Mouse (Mus musculus) adrenal gland, adult (tissue): ENCODE data around the gene Tcte1.
A peak's percentile ranks its signal among the peaks of the same experiment; 100 is the strongest.

Source experiments
- DNase-seq, 2 experiments: peaks; one replicate each; pipeline ENCODE4 v3.0.0; 2022 to 2023; ENCODE audit warnings: low spot score in 1 of 2; ENCODE audit not compliant: inconsistent age in 2 of 2

Gene Tcte1

GRCm38 (mm10) chr17:45511757-45512156, 11.5 kb upstream of the Tcte1 start:
- DNase-seq, result no peak

- no peak for DNase-seq
Observed at GRCm38 (mm10) chr17:45515204-45515726, 8.0 kb upstream of the Tcte1 start.

GRCm38 (mm10) chr17:45515806-45516205, 7.4 kb upstream of the Tcte1 start:
- DNase-seq, result no peak

DNA sequence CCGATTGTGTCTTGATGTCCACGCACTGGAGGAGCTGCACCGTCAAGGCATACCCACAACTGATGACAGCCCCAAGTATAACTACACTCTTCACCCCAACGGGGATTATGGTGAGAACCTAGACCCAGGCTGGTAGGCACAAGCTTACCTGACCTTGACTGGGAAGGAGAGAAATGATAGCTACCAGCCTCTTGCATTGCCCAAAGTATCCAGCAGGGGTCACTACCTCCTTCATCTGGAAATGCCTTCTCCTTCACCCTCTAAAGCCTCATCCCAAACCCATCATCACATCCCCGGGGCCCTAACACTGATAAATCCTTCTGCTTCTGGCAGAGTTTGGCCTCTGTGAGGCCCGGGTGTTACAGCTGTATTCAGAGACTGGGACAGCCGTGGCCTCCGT, 6.7 kb upstream of the Tcte1 start:
- peak; percentile 65 to 92 for DNase-seq

DNA sequence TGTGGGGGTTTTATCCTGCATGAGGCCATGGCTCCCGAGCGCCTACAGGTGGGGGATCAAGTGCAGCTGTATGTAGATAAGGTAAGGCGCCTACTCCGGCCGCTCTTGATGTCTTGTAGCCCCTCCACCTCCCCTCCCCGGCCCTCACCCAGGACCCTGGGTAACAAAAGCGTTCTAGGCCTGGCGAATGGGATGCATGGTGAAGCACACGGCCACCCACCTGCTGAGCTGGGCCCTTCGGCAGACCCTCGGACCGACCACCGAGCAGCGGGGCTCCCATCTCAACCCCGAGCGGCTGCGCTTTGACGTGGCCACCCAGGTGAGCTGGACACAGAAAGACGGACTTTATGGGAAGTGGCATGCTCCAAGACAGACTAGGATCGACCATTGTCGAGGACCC, 6.1 kb upstream of the Tcte1 start:
- DNase-seq, result no peak

DNA sequence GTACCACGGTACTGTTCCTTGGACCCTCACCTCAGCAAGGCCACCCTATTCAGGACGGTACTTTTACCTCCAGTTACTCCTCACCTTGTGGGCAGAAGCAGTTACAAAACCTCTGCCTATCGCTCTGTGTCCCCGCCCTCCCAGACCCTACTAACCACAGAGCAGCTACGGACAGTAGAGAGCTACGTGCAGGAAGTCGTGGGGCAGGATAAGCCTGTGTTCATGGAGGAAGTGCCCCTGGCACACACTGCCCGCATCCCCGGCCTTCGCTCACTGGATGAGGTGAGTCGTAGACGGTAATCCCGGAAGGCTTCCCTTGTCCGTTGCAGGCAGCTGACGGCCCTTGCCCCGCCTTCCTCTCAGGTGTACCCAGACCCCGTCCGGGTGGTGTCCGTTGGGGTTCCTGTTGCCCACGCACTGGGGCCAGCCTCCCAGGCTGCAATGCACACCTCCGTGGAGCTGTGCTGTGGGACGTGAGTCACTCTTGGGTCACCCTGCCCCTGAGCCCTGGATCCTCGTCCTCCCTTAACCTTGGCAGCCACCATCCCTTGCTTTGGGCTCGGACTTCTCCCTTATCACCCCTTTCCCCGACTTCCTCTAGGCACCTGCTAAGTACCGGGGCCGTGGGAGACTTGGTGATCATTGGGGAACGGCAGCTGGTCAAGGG, 5.6 kb upstream of the Tcte1 start:
- no peak for DNase-seq

DNA sequence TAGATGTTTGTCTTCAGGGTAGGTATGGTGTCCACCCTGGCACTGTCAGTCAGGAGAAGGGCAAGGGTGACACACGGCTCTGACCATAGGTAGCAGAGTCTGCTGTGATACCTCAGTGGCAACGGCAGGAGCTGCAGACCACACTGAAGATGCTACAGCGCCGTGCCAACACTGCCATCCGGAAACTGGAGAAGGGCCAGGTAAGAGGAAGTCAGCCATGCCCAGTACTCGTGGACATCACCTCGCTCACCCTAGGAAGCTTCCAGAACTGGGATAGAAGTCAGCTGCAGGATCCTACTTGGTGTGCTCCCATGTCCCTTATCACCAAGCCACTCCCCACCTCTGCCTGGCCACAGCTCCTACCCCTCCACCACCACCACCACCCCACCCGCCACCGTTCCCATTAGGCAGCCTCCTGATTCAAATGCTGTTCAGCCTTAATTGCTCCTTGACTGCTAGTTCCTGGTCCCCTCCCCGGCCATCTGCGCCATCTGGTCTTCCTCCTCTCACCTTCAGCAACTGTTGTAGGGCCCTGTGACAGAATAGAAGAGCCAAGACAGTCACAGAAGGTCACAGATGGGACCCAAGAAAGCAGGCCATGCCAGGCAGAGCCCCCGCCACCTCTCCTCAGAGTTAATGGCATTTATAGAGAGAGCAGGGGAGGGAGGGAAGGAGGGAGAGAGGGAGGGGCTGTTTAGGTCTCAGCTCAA, 4.3 kb upstream of the Tcte1 start:
- no peak for DNase-seq

GRCm38 (mm10) chr17:45520136-45520535, 3.1 kb upstream of the Tcte1 start:
- DNase-seq, result no peak

GRCm38 (mm10) chr17:45524961-45525360, 1.7 kb downstream of the Tcte1 start:
- DNase-seq, result no peak

- DNase-seq, result peak in 1 of 2 experiments; percentile 15
Observed at GRCm38 (mm10) chr17:45526571-45526970, 3.3 kb downstream of the Tcte1 start.

- no peak for DNase-seq
Observed at GRCm38 (mm10) chr17:45530346-45530782, 7.1 kb downstream of the Tcte1 start.

GRCm38 (mm10) chr17:45532896-45533295, 9.7 kb downstream of the Tcte1 start:
- no peak for DNase-seq

GRCm38 (mm10) chr17:45536264-45536663, 13.0 kb downstream of the Tcte1 start:
- DNase-seq, result peak in 1 of 2 experiments; percentile 58

DNA sequence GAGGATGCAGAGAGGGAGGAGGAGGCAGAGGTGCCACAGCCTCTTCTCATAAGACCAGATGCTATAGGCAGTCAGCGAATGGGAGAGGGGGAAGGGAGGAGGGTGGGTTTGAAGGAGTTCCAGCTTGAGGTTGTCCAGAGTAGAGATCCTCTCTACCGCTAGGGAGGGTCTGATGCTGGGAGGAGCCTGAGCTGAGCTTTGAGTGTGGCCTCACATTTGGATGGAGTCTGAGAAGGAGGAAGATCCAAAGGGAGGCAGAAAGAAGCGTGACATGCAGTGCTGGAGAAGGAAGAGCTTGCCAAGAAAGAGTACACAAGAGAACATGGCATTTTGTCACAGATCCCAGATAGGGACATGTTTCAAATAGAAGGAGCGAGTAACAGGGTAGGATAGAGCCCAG, 15.2 kb downstream of the Tcte1 start:
- DNase-seq, result no peak

DNA sequence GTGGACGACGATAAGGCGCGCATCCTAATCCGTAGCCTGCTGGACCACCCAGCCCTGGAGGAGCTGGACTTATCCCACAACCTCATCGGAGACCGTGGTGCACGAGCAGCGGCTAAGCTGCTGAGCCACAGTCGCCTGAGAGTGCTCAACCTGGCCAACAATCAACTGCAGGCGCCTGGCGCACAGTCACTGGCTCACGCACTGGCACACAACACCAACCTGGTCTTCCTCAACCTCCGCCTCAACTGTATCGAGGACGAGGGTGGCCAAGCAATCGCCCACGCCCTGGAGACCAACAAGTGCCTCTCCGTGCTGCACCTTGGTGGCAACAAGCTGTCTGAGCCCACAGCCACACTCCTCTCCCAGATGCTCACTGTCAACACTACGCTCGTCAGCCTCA, 16.4 kb downstream of the Tcte1 start:
- DNase-seq, result no peak

DNA sequence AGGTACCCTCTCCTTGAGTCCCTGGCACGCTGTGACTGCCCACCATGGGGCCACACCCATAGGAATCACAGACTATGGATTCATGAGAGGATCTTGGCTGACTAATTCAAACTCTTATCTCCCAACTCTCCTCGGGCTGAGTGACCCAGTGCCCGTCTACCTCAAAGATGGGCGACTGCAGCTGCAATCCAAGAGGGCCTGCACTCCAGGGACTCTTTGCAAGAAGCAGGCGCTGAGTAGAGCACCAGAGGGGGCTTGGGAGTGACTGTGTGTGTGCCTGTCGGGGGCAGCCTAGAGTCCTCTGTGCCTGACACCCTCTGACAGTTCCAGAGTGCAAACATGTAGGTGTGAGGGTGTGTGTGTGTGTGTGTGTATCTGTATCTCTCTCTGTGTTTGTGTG, 18.9 kb downstream of the Tcte1 start:
- no peak for DNase-seq

DNA sequence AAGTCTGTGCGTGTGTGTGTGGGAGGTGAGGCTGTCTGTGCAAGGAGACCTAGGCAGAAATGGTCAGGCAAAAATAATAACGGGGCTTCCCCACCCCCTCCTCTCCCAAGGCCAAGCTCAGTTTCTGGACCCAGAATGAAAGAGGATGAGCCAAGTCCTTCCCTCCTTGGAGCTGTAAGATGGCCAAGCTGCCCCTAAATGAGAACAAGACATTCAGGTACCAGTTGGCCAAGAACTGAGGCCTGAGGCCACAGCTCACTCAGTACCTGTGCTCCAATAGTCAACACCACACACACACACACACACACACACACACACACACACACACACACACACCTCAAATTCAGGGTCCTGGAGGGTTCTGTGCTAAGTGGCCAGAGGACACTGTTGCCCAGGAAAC, 19.5 kb downstream of the Tcte1 start:
- DNase-seq, result no peak

- DNase-seq, result no peak
Observed at GRCm38 (mm10) chr17:45543115-45543514, 19.9 kb downstream of the Tcte1 start.

GRCm38 (mm10) chr17:45544001-45544872, 21.0 kb downstream of the Tcte1 start:
- no peak for DNase-seq

GRCm38 (mm10) chr17:45544873-45545277, 21.6 kb downstream of the Tcte1 start:
- DNase-seq, result no peak

GRCm38 (mm10) chr17:45545278-45545961, 22.2 kb downstream of the Tcte1 start:
- DNase-seq, result peak in 1 of 2 experiments; percentile 35
